Mouse (Mus musculus) monocyte, adult 5-6 weeks (primary cell): ENCODE measurements around the gene Calcoco2. TPM values are rescaled to one million over a fixed set of nuclear protein-coding genes. Genes with fewer than 3 reads are reported as not detected.
"Not testable (repeated sequence)": the region's sequence is repeated elsewhere in the genome, so short reads cannot be mapped to it uniquely, and the experiment has no call there.

Experiments
- ATAC-seq: fragments of 153-309, 156-312 bp; replicated peaks from 2 replicates; pipeline ENCODE4 v1.8.0; 2017; ENCODE audit warnings: mild to moderate bottlenecking; ENCODE audit not compliant: low TSS enrichment, insufficient number of reproducible peaks, severe bottlenecking, poor library complexity, low FRiP score
- total RNA-seq: library from RNA; stranded (forward); fragments of 200-1000, 200-491, 200-594 nt; gene quantifications from 3 replicates; pipeline ENCODE4 v1.2.3, GENCODE M21; 2017

The Calcoco2 gene
- total RNA-seq = not detected in 3 replicates

DNA sequence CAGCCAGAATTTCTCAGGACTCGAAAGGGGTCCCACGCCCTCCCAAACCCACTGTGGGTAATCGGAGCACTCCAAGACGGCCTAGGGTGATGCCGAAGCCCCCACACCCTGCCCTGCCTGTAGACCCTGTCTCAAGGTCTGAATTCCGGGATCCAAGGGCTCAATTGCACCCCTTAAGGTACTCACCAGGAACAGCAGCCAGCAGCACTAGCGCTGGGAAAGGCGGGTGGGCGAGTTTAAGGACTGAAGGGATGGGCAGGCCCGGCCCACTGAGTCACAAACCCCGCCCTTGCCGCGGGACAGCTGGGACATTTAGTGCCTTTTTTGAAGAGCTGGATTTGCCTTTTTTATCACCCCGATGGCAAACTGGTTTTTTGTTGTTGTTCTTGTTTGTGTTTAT lies at the start of gene Calcoco2:
Gene Calcoco2, minus strand, starts transcription at position 214 of the 400 bp plus-strand sequence.
- no peak for ATAC-seq

DNA sequence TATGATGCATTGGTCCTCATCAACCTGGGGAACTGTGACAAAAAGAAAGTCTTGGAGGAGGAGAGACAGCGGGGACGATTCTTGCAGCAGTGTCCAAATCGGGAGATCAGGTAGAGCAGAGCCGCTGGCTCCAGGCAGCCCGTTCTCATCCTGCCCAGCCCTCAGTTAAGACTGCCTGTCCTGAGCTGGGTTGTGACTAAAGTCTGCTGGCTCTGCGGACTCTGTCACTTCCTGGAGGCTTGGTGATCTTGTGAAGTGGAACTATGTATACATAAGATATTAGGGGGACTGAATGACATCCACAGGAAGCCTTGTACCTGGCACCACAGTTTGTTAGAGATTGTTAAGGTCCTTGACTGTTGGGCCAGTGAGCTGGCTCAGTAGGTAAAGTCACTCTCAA lies 35.7 kb upstream of the Calcoco2 start:
- ATAC-seq = no peak

DNA sequence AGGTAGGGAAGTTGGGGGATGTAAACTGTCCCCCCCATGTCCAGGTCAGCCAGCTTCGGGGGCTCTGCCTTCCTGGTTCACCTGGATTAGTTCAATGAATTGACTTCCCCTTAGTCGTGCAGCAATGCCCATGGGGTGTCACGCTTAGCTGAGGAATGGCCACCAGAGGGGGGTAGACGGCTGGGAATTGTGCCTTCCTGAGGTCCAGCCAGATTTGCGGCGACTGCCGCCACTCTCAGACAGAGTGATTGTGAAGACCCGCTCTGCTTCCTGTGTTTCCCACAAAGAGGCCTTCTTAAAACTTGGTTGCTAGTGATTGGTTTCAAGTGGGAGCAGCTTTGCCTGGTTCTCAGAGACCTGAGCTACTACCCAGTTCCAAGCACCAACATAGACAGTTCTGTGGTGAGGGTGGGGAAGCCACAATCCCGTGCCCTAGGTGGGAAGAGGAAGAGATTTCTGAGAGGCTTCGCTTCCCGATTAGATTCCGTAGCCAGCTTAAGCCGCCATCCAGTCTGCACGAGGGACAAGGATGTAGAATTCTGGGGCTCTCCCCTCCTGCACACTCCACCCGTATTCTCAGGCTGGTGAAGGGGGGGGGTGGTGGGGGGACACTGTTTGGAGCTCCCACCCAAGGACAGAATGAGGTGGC lies 34.0 kb upstream of the Calcoco2 start:
- ATAC-seq = no peak

DNA sequence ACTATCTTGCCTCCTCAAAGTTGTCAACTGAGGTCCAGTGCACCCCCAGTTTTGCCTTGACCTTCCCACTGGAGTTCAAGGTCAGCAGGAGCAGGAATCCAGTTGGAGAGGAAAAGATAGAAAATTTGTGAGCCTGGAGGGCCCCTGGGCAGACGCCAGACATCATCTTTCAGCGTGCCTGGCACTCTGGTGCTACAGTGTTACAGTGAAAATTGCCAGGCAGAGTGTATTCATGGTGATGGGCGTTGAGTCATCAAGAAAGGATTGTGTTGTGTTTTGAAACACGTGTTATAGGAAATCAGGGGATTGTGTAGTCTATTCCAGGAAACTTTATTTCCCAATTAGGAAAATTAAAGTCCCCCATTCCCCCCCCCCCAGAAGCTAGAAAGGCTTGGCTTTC lies 32.0 kb upstream of the Calcoco2 start:
- no peak for ATAC-seq

DNA sequence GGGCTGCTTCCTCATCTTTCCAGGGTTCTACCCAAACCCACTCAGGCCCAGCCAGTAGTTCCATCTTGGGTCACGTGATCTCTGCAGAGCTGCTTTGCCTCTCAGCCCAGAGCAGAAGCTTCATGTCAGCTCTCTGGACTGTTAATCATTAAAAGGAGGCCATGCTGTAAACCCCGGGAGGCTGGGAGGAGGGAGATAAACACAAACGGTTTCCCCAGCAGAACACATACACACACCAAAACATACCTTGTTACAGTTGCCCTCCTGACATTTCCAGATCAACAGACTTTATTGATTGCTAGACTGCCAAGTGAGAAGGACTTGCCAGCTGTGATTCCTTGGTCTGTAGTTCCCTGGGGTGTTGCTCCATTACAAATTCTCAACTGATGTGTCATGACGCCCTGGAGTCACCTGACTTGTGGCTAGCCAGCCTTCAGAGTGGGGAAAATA lies 29.0 kb upstream of the Calcoco2 start:
- no peak for ATAC-seq

DNA sequence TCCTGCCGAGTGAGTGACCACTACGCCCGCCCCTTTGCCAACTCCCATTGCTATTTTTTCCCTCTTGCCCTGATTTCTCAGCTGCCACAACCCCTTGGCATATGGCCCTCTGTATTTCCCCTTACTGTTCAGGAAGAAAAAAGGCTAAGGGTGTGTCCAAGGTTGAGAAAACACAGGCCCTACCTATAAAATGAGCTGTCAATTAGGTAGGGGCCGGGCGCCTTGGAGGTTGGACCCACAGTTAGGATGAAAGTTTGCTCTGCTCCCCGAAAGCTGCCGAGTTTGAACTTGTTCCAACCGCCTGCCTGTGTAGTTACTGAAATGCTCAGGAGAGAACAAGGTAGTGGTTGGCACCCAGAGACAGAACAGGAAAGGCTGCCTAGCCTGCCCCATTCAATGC lies 24.1 kb upstream of the Calcoco2 start:
- no peak for ATAC-seq

DNA sequence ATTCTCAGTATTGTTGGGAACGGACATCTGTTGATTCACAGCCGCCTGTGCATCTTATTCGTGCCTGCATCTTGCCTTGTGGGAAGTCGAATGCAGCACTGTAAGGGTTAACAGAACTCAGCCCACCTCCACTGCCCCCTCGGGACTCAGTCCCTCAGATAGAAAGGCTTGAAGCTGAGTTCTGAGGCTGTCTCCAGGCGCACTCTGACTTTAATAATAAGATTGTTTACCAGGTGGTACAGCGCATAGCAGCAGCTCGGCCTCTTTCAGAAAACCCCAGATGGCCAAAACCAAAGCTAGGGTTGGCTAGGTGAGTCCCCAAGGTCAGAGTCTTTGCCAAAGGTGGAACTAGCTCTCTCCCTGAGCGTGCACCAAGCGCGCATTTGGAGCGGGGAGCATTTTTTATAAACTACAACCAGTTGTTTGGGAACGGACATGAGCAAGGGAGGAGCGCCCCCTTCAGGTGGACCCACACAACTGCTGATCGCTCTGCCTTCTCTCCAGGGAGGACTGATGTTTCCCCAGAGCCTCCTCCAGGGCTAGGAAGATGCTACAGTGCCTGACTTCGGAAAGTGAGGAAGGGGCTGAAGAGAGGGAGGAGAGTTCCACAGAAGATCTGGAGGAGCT lies 21.6 kb upstream of the Calcoco2 start, which contains the start of gene Ttll6:
Gene Ttll6, plus strand, starts transcription at position 548 of the 627 bp plus-strand sequence.
- ATAC-seq = no peak; the same call in 1 of the 2 replicates

DNA sequence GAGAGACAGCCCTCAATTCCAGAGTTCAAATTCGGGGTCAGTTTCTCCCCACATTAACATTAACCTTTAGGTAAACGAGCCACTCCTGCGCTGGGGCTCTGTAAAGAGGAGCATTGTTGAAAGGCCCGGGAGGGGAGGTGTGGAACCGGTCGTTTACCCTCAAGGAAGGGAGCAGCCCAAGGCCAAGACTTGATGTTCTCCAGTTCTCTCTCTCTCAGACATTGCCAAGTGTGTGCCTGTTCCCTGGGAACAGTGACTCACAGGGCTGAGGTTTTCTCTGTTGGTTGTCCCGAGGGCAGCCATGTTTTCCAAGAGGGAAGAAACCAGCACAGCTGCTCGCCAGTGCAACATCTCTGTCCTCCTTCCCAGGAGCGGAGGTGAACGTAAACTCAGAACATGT lies 18.8 kb upstream of the Calcoco2 start:
- ATAC-seq = no peak

DNA sequence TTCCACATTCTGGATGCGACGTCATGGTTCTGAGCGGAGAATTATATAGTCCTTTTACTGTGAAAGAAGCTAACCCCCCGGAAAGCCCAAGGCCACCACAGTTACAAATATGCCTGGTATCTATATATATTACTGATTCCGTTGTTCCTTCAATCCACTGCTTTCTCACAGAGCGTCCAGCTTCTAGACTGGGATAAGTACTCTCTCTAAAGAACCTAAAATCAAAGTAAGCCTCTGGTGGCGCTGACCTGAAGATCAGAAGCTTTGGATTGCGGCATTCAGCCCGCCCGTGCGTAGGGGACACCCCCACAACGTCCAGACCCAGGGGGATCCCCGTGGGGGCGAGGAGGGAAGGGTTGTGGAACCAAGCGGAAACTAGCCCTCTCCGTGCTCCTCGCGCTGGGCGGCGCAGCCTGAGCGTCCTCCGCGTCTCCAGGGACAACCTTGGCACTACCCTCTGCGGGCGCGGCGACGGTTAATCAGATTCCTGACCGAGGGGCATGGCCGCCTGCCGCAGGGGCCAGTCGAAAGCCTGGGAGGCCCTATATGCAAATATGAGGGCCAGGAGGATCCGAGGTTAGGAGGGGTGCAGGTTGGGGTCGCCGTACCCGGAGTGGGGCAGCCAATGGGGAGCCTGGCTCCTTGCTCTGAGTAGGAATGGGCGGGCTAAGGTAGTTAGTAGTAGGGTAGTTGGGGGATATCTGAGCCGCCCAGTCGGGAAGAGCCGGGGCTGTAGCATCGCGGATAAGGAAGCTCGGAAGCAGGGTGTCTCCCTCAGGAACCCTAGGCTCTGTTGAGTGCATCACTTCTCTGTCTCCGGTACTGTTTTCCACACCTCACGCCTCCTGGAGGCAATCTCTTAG lies 12.5 kb upstream of the Calcoco2 start:
- ATAC-seq = no peak

DNA sequence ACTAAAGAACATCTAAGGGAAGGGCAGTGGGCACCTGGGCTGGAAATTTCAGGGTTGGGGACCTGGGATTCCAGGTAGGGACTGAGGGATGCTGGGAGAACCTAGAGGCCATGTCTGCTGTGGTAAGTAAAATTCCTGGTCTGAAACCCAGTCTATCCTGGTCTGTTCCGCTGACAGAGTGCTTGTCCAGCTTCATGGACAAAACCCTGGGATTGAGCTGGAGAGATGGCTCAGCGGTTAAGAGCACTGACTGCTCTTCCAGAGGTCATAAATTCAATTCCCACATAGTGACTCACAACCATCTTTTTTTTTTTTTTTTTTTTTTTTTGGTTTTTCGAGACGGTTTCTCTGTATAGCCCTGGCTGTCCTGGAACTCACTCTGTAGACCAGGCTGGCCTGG lies 11.0 kb upstream of the Calcoco2 start:
- not testable (repeated sequence) for ATAC-seq

DNA sequence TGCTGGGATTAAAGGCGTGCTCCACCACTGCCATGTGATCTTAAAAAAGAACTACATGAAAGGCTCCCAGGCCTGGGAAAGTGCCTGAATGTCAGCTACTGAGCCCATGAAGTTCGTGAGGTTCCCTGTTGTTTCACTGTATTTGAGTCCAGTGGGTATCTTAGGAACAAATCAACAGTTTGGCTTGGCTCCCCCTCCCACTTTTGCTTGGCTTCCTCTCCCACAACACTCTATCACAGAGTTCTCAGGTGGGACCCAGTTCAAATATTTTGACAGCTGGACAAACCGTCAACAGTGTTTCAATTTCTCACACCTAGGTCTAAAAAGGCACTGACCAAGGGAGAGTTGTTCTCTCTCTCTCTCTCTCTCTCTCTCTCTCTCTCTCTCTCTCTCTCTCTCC lies 7.6 kb upstream of the Calcoco2 start:
- no peak for ATAC-seq

DNA sequence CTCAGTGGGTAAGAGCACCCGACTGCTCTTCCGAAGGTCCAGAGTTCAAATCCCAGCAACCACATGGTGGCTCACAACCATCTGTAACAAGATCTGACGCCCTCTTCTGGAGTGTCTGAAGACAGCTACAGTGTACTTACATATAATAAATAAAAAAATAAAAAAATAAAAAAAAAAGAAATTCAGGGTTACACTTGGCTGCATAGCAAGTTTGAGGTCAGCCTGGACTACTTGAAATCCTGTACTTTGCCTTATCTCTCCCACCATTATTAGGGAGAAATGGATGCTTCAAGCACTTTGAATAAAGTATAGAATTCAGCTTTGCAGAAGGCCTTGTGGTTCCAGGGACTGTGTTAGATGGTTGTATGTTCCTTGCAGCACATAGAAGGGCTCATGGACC lies 5.2 kb upstream of the Calcoco2 start:
- not testable (repeated sequence) for ATAC-seq

DNA sequence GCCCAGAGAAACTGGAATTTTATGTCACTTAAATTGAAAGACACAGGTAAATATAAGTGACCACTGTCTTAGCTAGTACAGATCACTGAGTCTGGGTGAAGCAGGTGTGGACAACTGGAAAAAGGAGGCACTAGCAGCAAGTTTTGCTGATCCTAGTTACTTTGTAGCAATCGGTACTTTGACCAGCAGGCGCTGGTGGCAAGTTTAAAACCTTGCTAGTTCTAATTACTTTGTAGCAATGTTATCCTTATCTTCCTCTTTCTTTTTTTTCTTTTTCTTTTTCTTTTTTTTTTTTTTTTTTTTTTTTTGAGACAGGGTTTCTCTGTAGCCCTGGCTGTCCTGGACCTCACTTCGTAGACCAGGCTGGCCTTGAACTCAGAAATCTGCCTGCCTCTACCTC lies 4.4 kb upstream of the Calcoco2 start:
- no peak for ATAC-seq

DNA sequence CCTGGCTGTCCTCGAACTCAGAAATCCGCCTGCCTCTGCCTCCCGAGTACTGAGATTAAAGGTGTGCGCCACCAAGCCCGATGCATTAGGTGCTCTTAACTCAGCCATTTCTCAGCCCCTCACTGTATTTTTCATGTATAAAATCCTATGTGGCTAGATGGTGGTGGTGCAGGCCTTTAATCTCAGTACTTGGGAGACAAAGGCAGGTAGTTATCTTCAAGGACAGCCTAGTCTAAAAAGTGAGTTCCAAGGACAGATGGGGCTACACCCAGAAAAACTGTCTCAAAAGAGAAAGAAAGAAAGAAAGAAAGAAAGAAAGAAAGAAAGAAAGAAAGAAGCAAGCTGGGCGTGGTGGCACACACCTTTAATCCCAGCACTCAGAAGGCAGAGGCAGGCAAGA lies 3.7 kb upstream of the Calcoco2 start:
- ATAC-seq = no peak

DNA sequence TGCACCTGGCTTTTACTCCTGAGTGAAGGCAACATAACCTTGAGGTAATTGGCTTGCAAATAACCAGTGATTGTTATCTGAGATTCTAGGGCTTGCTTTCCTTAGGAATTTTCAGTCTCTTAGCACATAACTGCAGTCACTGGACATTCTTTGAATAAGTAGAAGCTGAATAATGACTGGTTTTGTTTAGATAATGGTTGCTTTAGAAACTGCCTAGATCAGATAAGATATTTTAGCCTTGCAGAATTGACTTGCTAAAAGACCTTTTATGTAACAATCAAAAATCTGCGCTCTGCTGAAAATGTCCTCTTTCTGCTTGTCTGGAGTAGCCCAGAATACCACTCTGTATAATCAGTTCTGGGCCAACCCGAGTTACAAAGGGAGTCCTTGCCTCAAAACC lies 2.3 kb upstream of the Calcoco2 start:
- ATAC-seq = no peak

DNA sequence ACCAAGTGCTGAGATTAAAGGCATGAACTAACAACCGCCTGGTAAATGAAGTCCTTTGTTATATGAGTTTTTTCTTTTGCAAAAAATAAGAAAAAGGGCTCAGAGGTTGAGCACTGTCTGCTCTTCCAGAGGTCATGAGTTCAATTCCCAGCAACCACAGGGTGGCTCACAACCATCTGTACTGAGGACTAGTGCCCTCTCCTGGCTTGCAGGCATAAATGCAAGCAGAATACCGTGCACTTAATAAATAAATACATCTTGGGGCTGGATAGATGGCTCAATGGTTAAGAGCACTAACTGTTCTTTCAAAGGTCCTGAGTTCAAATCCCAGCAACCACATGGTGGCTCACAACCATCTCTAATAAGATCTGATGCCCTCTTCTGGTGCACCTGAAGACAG lies 814 bp downstream of the Calcoco2 start:
- ATAC-seq = not testable (repeated sequence)

DNA sequence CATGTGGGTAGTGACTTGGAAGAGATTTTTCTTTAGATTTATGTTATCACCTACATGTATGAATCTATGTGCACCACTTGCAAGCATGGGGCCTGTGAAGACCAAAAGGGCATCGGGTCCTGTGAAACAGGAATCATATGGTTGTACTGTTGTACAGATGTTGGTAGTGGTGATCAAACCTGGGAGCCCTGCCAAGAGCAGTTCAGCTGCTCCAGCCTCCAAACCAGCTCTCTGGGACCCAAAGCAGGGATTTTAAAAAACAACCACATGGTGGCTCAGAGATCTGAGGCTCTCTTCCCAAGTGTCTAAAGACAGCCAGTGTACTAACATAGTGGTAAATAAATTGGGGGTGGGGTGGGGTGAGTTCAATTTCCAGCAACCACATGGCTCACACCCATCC lies 3.4 kb downstream of the Calcoco2 start:
- ATAC-seq = no peak

DNA sequence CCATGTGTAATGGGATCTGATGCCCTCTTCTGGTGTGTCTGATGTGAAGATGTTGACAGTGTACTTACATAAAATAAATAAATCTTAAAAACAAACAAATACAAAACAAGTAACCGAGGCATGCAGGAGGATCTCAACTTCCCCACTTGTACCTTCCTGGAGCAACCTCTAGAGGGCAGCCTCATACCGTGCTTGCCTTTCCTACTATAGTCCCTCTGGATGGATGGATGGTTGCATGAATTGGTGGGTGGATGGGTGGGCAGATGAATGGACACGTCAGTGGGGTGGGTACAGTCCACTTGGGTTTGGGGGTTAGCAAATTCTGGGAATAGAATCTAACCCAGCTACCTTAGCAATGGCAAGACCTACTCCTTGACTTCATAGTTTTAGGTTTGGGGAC lies 18.4 kb downstream of the Calcoco2 start:
- ATAC-seq = peak; percentile 73; the same call in 1 of the 2 replicates

DNA sequence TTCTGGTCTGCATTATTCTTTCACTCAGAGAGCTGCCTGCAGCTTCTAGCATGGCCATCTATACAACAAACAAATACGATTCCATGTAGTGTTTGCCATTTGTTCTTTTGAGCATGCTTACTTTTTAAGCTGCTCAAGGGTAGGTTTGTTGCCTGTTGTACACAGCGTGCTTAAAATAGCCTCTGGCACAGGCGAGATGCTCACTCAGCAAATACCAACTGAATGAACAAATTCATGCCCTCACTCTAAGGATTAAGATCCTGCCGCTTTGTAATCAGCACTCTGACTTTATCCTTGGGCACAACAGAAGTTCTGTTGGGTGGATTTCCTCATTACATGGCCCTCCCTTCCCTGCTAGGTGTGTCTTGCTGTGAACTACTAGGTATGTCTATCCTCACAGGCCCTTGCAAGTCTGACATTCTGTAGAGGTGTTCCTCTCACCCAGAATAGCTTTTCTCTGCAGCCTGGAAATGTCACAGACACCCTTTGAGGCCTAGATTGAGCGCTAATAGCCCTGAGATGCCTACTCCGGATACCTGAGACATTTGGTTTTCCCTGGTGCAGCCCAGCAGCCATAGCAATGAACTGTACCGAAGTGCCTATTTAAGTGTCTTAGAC lies 19.0 kb downstream of the Calcoco2 start:
- no peak for ATAC-seq
